Mouse (Mus musculus): Measurements from ENCODE around the gene Ciz1.

Gene Ciz1

GRCm38 (mm10) chr2:32319586-32320580 is 32.2 kb upstream of the Ciz1 start:
- DNase-seq (ENCODE audit: low spot score) = peak; percentile 38

GRCm38 (mm10) chr2:32320721-32321120 is 31.4 kb upstream of the Ciz1 start:
- DNase-seq (ENCODE audit: low spot score) = no peak

- DNase-seq (ENCODE audit: low spot score) = no peak
These were observed 30.4 kb upstream of the Ciz1 start for GRCm38 (mm10) chr2:32321591-32322298.

DNA sequence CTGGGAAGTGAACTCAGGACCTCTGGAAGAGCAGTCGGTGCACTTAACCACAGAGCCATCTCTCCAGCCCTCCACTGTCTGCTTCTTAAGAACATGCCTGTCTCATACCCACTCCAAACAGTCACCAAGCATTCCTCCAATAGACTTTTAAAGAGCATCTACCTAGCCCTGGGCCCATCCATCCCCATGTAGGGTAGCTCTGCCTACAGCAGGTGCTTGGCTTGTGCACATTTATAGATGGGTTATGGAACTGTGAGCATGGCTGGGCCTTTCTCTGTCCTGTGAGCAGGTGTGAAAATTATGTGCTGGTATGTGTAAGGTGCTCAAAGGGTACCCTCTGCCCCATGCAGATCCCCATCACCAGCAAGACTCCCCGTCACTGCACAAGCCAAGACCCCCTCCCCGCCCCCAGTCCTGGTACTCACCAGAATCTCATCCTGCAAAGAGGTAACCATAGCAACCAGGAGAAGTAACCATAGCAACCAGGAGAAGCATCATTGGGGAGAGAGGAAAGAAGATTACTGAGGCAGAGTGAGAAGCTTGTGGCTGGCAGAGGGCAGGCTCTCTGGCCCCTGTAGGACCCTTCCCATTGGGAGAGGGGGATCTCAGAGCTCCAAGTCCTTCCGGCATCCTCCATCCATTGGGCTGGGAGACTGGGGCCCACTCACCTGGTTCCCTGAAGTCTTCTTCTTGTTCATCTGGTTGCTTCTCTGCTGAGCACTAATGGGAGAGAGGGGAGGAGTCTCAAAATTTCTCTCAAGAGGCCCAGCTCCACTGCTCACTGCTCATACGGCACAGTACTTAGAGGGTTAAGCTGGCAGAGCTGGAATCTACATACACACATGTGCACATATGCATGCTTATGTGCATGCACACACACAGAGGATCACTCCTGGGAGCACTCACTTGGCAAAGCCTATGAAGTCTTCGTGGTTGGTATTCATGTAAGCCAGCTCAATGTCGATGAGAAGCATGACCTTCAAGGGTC is 29.1 kb upstream of the Ciz1 start:
- no peak for DNase-seq (ENCODE audit: low spot score)

GRCm38 (mm10) chr2:32324322-32324721 is 27.8 kb upstream of the Ciz1 start:
- DNase-seq (ENCODE audit: low spot score) = no peak

DNA sequence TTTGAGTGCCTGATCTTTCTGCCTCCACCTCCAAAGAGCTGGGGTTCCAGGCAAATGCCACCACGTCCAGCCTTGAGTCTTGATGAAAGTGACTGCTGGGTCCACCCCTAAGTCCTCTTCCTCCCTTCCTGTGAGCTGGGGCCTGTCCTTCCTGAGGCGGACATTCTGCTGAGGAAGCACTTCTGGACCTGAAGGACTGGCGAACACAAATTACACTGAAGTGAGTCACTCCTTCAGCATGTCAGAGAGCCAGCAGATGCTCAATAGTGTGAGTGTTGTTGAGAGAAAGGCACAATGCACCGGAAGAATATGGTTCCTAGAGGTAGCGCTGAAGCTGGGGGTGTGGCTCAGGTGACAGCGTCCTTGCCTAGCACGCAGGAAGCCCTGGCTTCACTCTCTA is 26.8 kb upstream of the Ciz1 start:
- DNase-seq (ENCODE audit: low spot score) = no peak

- no peak for DNase-seq (ENCODE audit: low spot score)
These were observed 24.9 kb upstream of the Ciz1 start for GRCm38 (mm10) chr2:32327200-32327599.

DNA sequence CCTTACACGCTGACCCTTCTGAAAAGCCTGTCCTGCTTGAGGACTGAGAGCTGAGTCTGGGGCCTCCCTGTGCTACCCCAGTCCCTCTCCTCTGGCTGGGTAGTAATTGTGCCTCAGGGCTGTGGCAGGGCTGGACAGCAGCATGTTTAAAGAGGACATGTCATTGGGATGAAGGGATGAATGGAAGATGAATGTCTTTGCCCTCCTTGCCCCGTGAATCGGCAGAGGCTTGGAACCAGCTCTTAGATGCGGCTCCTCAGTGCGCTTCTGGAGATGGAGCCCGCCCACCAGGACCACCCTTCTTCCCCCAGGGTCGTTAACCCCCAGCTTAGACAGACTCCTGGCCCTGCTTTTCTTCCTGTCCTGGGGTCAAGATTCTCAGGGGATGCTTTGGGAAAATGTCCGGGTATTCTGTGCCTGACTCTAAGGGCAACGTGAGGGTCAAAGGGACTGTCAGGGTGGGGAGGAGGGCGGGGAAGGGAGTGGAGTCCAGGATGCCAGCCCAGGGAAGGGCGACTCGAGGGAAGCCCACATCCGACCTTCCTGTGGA is 23.1 kb upstream of the Ciz1 start:
- DNase-seq (ENCODE audit: low spot score) = no peak

DNA sequence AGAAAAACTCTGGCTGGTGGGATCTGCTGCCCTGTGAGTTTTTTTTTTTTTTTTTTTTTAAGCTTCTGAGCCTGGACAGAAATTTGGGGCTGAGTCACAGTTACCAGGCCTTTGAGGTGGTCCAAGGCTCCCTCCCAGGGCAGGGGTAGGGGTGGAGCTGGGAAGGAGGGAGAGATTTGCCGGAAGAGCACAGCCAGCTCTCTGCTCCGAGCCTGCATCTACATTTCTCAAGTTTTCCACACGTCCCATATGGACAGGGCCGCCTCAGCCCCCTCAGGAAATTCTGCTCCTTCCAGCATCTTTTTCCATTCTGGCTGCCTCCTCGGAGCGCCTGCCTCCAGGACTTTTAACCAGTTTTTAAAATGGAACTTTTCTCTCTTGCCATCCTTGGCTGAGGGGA is 22.6 kb upstream of the Ciz1 start:
- DNase-seq (ENCODE audit: low spot score) = no peak

DNA sequence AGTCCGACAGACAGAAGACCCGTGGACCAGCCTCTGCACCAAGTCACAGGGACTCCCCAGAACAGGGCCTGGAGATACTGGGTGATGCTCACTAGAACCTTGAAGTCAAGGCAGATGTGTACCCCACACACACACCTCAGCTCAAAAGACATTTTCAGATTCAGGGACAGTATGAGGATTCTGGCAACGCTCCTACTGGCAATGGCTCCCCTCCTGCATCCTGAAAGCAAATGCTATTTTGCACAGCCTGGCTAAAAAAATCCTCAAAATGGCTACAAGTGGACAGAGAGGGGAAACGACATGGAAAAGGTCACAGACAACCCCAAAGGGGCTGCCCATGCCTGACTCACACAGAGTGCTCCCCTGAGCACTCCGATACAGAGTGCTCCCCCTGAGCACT is 20.0 kb upstream of the Ciz1 start:
- DNase-seq (ENCODE audit: low spot score) = no peak

DNA sequence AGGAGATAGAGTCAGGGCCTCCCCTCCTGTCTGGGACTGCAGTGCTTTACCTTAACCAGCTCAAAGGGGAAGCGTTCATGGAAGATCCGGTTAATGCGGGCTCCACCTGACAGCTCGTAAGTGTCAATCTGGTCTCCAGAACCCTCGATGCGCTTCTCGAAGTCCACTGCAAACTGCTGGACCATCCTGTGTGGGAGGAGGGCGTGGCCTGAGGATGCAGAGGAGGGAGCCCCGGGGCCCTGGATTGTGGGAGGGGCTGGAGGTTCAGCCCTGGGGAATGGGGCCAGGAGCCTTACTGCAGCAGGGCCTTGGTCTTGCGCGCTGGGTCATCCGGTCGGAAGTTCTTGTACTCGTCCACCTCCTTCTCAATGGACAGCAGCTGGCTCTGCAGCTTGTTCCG is 16.2 kb upstream of the Ciz1 start:
- peak; percentile 25 for DNase-seq (ENCODE audit: low spot score)

DNA sequence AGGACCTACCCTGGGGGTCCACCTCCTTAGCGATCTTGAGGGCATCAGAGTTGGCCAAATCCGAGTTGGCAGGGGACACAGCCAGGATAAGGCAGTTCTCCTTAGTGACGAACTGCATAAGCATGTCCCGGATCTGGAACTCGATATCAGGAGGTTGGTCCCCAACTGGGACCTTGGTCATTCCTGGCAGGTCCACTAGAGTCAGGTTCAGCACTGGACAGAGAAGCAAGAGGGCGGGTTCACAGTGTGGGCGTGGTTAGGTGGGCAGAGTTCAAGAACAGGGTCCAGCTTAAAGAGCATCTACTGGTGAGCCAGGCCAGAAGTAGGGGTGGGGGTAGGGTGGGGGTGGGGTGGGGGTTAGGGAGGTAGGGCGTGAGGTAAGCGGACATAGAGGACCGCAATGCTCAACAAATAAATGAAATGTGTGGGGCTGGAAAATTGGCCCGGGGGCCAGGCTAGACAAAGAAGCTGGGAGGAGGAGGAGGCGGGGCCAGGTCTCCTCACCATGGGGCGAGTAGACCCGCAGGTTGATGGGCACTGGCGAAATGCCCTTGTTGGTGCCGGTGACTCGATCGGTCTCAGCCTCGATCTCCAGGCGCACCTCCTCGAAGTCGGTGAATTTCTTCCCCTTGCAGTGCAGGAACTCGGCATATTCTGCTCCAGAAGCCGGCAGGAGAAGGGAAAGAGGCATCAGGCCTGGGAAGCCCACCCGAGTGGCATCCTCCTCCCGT is 12.1 kb upstream of the Ciz1 start:
- DNase-seq (ENCODE audit: low spot score) = no peak

DNA sequence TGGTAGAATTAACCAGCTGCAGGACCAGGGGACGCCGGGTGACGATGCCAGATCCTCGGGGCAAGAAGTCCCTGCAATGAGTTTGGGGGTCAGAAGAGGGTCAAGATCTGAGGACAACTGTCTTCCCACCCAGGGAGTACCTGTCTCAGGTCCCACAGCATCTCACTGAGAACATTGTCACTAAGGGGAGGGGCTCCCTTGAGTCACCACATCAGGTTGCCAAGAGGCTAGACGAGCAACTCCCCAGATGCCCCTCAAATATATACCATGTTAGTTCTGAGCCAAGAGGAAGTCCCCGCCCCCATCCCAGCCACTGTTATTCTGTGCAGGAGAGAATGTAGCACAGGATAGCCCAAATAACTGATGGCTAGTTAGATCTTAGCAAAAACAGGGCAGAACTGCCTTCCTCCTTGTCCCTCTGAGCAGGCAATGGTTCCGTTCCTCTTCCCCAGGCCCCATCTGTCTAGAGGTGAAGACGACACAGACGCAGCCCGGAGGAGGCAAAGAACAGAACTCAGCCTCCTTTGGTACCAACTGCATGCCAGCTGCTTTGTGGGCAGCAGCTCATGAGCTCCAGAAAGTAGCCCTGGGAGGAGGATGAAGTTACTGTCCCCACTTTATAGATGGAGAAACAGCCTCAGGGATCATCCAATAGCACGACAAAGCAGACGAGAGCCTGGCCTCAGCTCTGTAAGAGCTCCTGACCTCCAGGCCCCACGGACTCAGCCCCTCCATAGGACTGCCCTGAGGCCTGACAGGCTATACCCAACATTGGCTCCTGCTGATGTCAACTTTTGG is 11.1 kb upstream of the Ciz1 start:
- DNase-seq (ENCODE audit: low spot score) = no peak

GRCm38 (mm10) chr2:32341634-32341939 is 10.5 kb upstream of the Ciz1 start:
- no peak for DNase-seq (ENCODE audit: low spot score)

DNA sequence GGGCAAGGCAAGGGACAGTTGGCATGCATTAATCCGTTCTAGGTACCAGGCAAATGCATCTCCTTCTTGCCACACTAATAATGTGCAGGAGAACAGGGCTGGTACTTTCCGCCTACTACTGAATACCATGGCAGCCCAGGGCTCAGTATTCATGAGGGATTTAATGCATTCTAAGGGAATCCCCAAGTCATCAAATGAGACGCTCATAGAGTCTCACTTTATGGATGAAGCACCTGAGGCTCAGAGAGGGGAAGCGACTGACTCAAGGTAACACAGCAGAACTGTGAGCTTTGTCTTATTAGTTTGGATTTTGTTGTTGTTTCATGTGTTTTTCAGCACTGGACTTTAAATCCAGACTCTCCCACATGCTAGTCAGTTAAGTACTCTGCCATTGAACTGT is 10.1 kb upstream of the Ciz1 start:
- no peak for DNase-seq (ENCODE audit: low spot score)

DNA sequence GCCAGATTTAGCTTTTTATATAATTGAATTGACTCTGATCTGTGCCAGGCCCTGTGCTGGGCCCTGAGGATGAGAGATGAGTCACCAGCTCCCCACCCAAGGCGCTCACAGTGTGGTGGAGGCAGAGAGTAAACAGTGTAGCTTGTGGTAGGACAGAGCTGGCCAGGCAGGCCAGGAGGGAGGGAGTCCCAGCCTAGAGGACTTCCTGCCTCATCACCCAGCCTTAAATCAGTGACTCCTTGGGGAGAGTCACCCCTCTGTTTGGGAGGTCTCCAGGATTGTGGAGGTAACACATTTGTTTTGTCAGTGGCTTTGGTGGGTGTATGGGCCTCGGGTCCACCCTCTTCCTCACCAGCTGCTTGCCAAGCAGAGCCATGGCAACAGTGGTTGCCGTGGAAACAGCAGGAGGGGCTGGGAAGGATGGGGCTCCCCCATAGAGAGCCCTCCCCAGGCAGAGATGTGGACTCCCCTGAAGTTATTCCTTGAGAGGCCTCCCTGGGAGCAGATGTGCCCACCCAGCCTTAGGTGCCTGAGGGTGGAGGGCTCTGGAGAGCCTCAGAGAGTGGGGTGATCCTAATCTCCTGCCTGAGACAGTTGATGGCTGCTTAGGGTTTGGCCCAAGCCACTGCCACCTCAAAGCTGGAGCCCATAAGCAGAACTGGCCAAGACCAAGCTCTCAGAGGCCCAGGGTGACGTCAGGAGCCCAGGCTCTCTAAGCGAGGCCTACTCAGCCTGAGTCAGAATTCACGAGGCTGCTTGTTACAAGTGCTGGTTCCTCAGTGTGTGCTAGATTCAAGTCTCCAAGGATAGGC is 9.4 kb upstream of the Ciz1 start:
- DNase-seq (ENCODE audit: low spot score) = no peak

- DNase-seq (ENCODE audit: low spot score) = no peak
These were observed 8.8 kb upstream of the Ciz1 start for GRCm38 (mm10) chr2:32343351-32343671.

GRCm38 (mm10) chr2:32344056-32344455 is 8.1 kb upstream of the Ciz1 start:
- no peak for DNase-seq (ENCODE audit: low spot score)

- DNase-seq (ENCODE audit: low spot score) = no peak
These were observed 7.4 kb upstream of the Ciz1 start for GRCm38 (mm10) chr2:32344598-32345321.

Measured in urinary bladder, postnatal 25 days (tissue).